Mouse (Mus musculus) ES-E14 (cell line): Measurements from ENCODE around the gene Ascc1.

Experiments used
- CHD2 ChIP-seq: IDR thresholded peaks from 2 replicates; pipeline ENCODE4 v1.6.1; 2014; ENCODE audit warnings: mild to moderate bottlenecking, low read depth, low read length, inconsistent platforms
- HCFC1 ChIP-seq: IDR thresholded peaks from 2 replicates; pipeline ENCODE4 v1.6.1; 2012; ENCODE audit warnings: low read length, inconsistent platforms, borderline replicate concordance; ENCODE audit not compliant: insufficient read depth
- MAFK ChIP-seq: IDR thresholded peaks from 2 replicates; pipeline ENCODE4 v1.6.1; 2014; ENCODE audit warnings: mild to moderate bottlenecking, low read depth, low read length, inconsistent platforms; ENCODE audit not compliant: insufficient read depth
- ZC3H11A ChIP-seq: IDR thresholded peaks from 2 replicates; pipeline ENCODE4 v1.6.1; 2012; ENCODE audit warnings: low read depth, mild to moderate bottlenecking, inconsistent platforms, low read length, borderline replicate concordance

- TF ChIP-seq MAFK (no peak), HCFC1 (no peak), ZC3H11A (no peak), CHD2 (no peak)
These were observed 11.2 kb upstream of the Ascc1 start for GRCm38 (mm10) chr10:59991262-59991880.
